Mouse (Mus musculus) limb, embryonic 10.5 days (tissue): ENCODE data around the gene Ubp1. TPM values are rescaled to one million over a fixed set of nuclear protein-coding genes. Genes with fewer than 3 reads are reported as not detected.

Source experiments
- polyA plus RNA-seq: library from polyadenylated mRNA; unstranded; fragments of >200 nt; fragmentation: Nextera tagmentation; extraction: Ambion mirVana; gene quantifications from 2 replicates; pipeline ENCODE4 v1.2.1, GENCODE M21; 2016

Gene Ubp1
- polyA plus RNA-seq, 1 experiment from 2014 or later, result 43.6 TPM

Other genes with a start within 250 kb of the Ubp1 start
- gene Pdcd6ip, start 222.7 kb upstream of the Ubp1 start, polyA plus RNA-seq, result 58.8 and 59.2 TPM in 2 replicates
- gene Clasp2, start 189.5 kb upstream of the Ubp1 start, polyA plus RNA-seq, result 29.5 and 31.7 TPM in 2 replicates
- gene Fbxl2, start 115.3 kb downstream of the Ubp1 start, polyA plus RNA-seq, result 3.2 and 5.4 TPM in 2 replicates
- gene Susd5, start 126.2 kb downstream of the Ubp1 start, polyA plus RNA-seq, result 0.13 and 0.66 TPM in 2 replicates